Mouse (Mus musculus): ENCODE results near the gene Grik3. TPM values are rescaled to one million over a fixed set of nuclear protein-coding genes. Genes with fewer than 3 reads are reported as not detected.

Gene Grik3
- total RNA-seq, 2 experiments from 2014 or later: 23.4 to 29.3 TPM

Small RNA genes lying within 50 kb of the gene (microRNA-seq; reads per million reads assigned to microRNA genes)
- 0 reads per million in 2 experiments for gene Mir692-2
